Mouse (Mus musculus) embryonic facial prominence, embryonic 12.5 days (tissue): Measurements from ENCODE around the gene Pde4dip. TPM values are rescaled to one million over a fixed set of nuclear protein-coding genes. Genes with fewer than 3 reads are reported as not detected.

Experiments
- ATAC-seq: fragments of 200-750 bp; cut with Nextera tagmentation; 2 replicates; pipeline ENCODE4 v1.8.0; 2017; ENCODE audit not compliant: insufficient number of reproducible peaks, insufficient read depth, low FRiP score, low TSS enrichment
- H3K27ac ChIP-seq: fragments of 300-500 bp; sonication (generic); 2 replicates; pipeline ENCODE4 v1.5.1; 2016; ENCODE audit warnings: mild to moderate bottlenecking
- H3K27me3 ChIP-seq: fragments of 300-500 bp; sonication (generic); 2 replicates; pipeline ENCODE4 v1.6.1; 2016; ENCODE audit warnings: mild to moderate bottlenecking, moderate library complexity
- H3K36me3 ChIP-seq: fragments of 300-500 bp; sonication (generic); 2 replicates; pipeline ENCODE4 v1.6.1; 2016; ENCODE audit warnings: mild to moderate bottlenecking
- H3K4me1 ChIP-seq: fragments of 300-500 bp; sonication (generic); 2 replicates; pipeline ENCODE4 v1.6.1; 2016
- H3K4me2 ChIP-seq: fragments of 300-500 bp; sonication (generic); replicated peaks from 2 replicates; pipeline ENCODE4 v1.6.1; 2016; ENCODE audit warnings: mild to moderate bottlenecking, moderate library complexity
- H3K4me3 ChIP-seq: fragments of 300-500 bp; sonication (generic); 2 replicates; pipeline ENCODE4 v1.5.1; 2016; ENCODE audit warnings: mild to moderate bottlenecking
- H3K9ac ChIP-seq: fragments of 300-500 bp; sonication (generic); 2 replicates; pipeline ENCODE4 v1.6.1; 2016; ENCODE audit warnings: mild to moderate bottlenecking, moderate library complexity
- H3K9me3 ChIP-seq: fragments of 300-500 bp; sonication (generic); 2 replicates; pipeline ENCODE4 v1.6.1; 2016; ENCODE audit warnings: mild to moderate bottlenecking, moderate library complexity
- WGBS: fragments of 180-500 bp; shearing (Covaris S2); methylation state at CpG from one replicate; pipeline ENCODE4 v1.1.7; 2016; 5-methylcytosine and 5-hydroxymethylcytosine counted together
- microRNA-seq: library from miRNA; unstranded; fragments of <30 nt; microRNA quantifications from one replicate; pipeline ENCODE4, GENCODE M21; 2017
- polyA plus RNA-seq: library from polyadenylated mRNA; unstranded; fragments of >200 nt; fragmentation: Nextera tagmentation; extraction: Ambion mirVana; gene quantifications from 2 replicates; pipeline ENCODE4 v1.2.1, GENCODE M21; 2016

The Pde4dip gene
- polyA plus RNA-seq, 1 experiment from 2014 or later: 32.4 TPM

DNA sequence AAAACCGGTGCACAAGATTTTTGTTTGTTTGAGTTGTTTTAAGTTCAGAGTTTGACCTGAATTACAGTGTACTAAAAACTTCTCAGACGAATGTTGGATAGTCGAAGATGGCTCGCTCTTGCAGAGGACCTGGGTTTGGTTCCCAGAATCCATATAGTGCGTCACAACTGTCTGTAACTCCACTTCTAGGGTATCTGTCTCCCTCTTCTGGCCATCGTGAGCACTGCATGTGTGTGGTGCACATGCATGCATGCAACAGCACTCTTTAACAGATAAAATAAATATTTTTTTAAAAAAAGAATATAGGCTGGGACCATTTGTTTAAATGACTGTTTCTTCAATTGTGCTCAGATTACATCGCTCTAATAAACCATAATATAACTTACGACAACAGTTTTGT lies 233.6 kb downstream of the Pde4dip start:
- H3K27me3 ChIP-seq: no peaks in the 10 kb centered on the region
- no peak overlapping the region for H3K4me2 ChIP-seq
- 81% methylated on average over 8 of the region's 8 CpGs for WGBS
- peaks cover 7% of the 10 kb centered on the region; the same call in 1 of the 2 replicates for H3K4me1 ChIP-seq
- H3K36me3 ChIP-seq: no peaks in the 10 kb centered on the region
- H3K9ac ChIP-seq: no peak overlapping the region
- H3K27ac ChIP-seq: no peak overlapping the region
- H3K9me3 ChIP-seq: no peaks in the 10 kb centered on the region
- H3K4me3 ChIP-seq: no peak overlapping the region
- no peak for ATAC-seq

DNA sequence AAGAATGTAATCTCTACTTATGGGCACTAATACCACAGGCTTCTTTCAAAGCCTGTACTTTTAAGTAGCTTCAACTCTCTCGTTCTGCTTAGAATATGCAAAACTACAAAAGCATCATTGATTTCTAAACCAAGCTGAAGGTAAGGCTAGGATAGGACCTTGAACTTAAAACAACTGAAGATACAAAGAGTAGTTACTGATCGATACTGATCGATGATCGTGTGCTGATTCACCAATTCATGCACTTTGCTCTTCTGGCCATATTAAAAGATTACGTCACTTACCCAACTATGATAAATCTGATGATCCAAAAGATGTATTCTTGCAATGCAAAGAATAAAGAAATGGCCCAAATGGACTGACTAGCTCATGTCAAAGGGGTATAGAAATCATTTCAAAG lies 234.7 kb downstream of the Pde4dip start:
- no peak overlapping the region for H3K9ac ChIP-seq
- no peak overlapping the region for H3K4me2 ChIP-seq
- WGBS: 86% methylated on average over 5 of the region's 5 CpGs
- H3K36me3 ChIP-seq: no peaks in the 10 kb centered on the region
- no peak overlapping the region for H3K27ac ChIP-seq
- H3K4me3 ChIP-seq: no peak overlapping the region
- H3K27me3 ChIP-seq: no peaks in the 10 kb centered on the region
- ATAC-seq: no peak
- 0 out of 2 replicates have a peak, but pooled peaks cover under 1% of the 10 kb centered on the region for H3K4me1 ChIP-seq
- H3K9me3 ChIP-seq: no peaks in the 10 kb centered on the region

DNA sequence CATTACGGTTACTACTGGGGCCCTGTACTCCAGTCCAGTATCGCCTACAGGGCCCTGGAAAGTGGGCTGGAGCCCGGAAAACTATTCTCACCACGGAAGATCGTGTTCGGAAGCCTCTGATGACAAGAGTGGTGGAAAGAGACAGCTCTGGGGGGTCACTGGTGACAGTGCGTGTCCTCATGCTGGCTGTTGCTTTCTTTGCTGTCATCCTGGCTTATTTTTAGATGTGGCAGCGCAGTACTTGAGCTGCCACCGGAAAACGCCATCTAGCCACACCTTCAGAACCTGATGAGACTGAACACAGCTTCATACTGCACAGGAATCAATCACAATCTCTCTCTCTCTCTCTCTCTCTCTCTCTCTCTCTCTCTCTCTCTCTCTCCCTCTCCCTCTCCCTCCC lies 236.9 kb downstream of the Pde4dip start:
- Histone ChIP-seq H3K4me3 (no peak overlapping the region), H3K27ac (no peak overlapping the region), H3K9ac (no peak overlapping the region), H3K4me2 (no peak overlapping the region), H3K4me1 (no peaks in the 10 kb centered on the region), H3K9me3 (no peaks in the 10 kb centered on the region), H3K27me3 (no peaks in the 10 kb centered on the region), H3K36me3 (no peaks in the 10 kb centered on the region)
- no peak for ATAC-seq
- 87% methylated on average over 10 of the region's 10 CpGs for WGBS

DNA sequence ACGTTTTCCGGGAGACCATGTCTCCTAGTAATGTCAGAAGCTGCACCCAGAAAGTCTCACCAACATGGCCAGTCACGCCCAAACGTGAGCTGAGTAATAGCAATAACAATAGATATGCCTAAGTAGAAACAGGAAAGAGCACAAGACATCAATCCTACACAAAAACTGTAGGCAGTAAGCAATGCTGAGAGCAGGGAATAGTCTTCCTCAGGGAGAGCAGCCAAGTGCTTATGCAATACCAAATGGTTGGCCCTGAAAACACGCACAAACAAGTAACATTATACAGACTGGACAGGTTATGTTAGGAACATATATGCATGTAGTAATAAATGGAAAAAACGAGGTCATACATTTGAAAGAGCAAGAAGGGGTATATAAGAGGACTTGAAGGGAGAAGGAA lies 239.0 kb downstream of the Pde4dip start:
- Histone ChIP-seq H3K9me3 (no peaks in the 10 kb centered on the region), H3K4me3 (no peak overlapping the region), H3K4me2 (no peak overlapping the region), H3K9ac (no peak overlapping the region), H3K4me1 (no peaks in the 10 kb centered on the region), H3K36me3 (no peaks in the 10 kb centered on the region), H3K27me3 (no peaks in the 10 kb centered on the region), H3K27ac (no peak overlapping the region)
- no peak for ATAC-seq
- 80% methylated on average over 6 of the region's 6 CpGs for WGBS

DNA sequence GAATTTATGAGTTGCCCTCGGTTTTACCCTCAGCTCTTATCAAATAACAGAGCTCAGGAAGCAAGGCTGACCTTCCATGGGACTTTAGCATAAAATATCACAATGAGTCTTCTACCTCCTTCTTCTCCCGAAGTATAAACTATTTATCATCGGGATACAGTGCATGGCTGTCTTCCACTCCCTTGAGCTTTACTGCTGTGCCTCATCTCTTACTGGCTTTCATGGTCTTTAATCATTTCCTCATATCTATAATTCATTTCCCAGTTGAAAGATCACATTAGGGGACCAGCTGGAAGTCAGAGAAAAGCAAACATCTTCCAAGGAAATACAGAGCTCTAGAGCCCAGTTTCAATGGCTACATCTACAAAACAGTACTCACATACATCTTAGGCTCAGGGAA lies 239.5 kb downstream of the Pde4dip start:
- no peaks in the 10 kb centered on the region for H3K36me3 ChIP-seq
- H3K27ac ChIP-seq: no peak overlapping the region
- H3K4me3 ChIP-seq: no peak overlapping the region
- 72% methylated on average over 3 of the region's 3 CpGs for WGBS
- H3K27me3 ChIP-seq: no peaks in the 10 kb centered on the region
- no peak overlapping the region for H3K4me2 ChIP-seq
- no peaks in the 10 kb centered on the region for H3K4me1 ChIP-seq
- no peak for ATAC-seq
- no peaks in the 10 kb centered on the region for H3K9me3 ChIP-seq
- H3K9ac ChIP-seq: no peak overlapping the region

DNA sequence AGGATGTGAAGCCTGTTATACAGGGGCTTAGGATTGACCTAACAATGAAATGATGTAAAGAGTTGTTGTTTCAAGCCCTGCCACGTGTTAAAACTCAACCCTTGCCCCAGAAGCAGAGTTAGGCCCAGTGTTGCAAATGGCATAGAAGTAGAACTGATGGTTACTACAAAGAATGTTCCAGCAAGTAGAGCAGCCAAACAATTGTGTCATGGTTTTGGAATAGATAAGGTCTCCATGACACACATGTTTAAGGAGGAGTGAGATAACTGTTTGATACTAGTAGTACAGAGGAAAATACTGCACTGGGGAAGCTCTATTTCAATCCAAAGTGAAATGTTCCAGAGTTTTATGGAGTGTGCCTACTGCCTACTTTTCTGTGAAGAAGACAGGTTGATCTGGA lies 240.0 kb downstream of the Pde4dip start:
- no peak for ATAC-seq
- Histone ChIP-seq H3K4me2 (no peak overlapping the region), H3K9ac (no peak overlapping the region), H3K27ac (no peak overlapping the region), H3K4me3 (no peak overlapping the region), H3K27me3 (no peaks in the 10 kb centered on the region), H3K36me3 (no peaks in the 10 kb centered on the region), H3K4me1 (no peaks in the 10 kb centered on the region), H3K9me3 (no peaks in the 10 kb centered on the region)
- WGBS: 32% methylated on average over 1 of the region's 1 CpGs

DNA sequence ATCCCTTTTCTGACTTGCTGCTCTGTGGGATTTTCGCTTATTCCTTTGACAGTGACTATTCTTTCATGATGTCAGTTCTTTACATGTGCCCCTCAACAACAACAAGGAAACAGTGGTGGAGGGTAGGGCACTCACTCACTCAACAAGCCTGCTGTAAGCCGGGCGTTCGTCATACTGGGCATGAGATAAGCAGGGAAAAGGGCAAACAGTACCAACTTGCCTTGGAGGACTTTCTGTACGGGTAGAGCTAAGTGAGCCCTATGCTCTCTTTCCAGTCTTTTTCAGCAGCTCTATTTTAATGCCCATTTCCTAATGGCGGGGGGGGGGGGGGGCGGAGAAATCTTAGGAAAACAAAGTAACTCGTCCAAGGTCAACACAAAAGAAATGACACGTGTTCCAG lies 246.5 kb downstream of the Pde4dip start:
- 79% methylated on average over 9 of the region's 9 CpGs for WGBS
- no peak for ATAC-seq
- no peaks in the 10 kb centered on the region for H3K4me1 ChIP-seq
- H3K4me2 ChIP-seq: no peak overlapping the region
- no peaks in the 10 kb centered on the region for H3K27me3 ChIP-seq
- H3K36me3 ChIP-seq: no peaks in the 10 kb centered on the region
- no peak overlapping the region for H3K9ac ChIP-seq
- no peaks in the 10 kb centered on the region for H3K9me3 ChIP-seq
- H3K27ac ChIP-seq: no peak overlapping the region
- H3K4me3 ChIP-seq: no peak overlapping the region

- Histone ChIP-seq H3K27me3 (no peaks in the 10 kb centered on the region), H3K36me3 (no peaks in the 10 kb centered on the region), H3K4me2 (no peak overlapping the region), H3K9me3 (no peaks in the 10 kb centered on the region), H3K4me1 (no peaks in the 10 kb centered on the region), H3K4me3 (no peak overlapping the region), H3K27ac (no peak overlapping the region), H3K9ac (no peak overlapping the region)
- ATAC-seq: no peak
- WGBS: 87% methylated on average over 4 of the region's 4 CpGs
Observed at GRCm38 (mm10) chr3:97641396-97641795, 247.1 kb downstream of the Pde4dip start.

Small RNAs within 50 kb of the gene (microRNA-seq; reads per million reads assigned to microRNA genes)
- gene Mir7225: not detected

Other genes starting within 250 kb of the Pde4dip start
- gene Prkab2, start 230.5 kb downstream of the Pde4dip start, polyA plus RNA-seq: 9.6 and 10.8 TPM in 2 replicates
- not detected in 2 replicates for gene Gm17651, start 214.0 kb downstream of the Pde4dip start, polyA plus RNA-seq
- 128 and 129 TPM in 2 replicates for gene Sec22b, start 12.5 kb upstream of the Pde4dip start, polyA plus RNA-seq
- 38.8 and 42.1 TPM in 2 replicates for gene Notch2, start 124.8 kb upstream of the Pde4dip start, polyA plus RNA-seq